Mouse (Mus musculus): ENCODE measurements around the gene Adamts16.

Adamts16 gene

GRCm38 (mm10) chr13:70832593-70833138 is 8.9 kb downstream of the Adamts16 start:
- no peak for DNase-seq (ENCODE audit: low spot score)

DNA sequence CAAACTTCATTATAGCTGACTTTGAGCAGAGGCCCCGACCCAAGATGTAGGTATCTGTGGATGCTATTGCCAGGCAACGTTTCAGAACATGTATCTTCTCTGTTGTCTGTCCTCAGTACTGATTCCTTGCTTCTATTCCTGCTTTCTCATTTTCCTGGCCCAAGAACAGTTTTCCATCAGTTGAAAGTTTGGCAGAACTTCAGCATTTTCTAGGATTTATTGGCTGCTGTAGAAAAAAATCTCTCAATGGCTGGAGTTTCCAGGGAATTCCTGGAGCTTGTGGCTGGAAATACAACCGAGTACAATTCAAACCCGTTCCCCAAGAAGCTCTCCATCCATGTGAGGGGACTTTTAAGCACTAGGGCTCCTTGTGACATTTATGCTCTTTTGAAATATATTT is 10.6 kb downstream of the Adamts16 start:
- no peak for DNase-seq (ENCODE audit: low spot score)

GRCm38 (mm10) chr13:70827507-70827906 is 14.1 kb downstream of the Adamts16 start:
- DNase-seq (ENCODE audit: low spot score): no peak

DNA sequence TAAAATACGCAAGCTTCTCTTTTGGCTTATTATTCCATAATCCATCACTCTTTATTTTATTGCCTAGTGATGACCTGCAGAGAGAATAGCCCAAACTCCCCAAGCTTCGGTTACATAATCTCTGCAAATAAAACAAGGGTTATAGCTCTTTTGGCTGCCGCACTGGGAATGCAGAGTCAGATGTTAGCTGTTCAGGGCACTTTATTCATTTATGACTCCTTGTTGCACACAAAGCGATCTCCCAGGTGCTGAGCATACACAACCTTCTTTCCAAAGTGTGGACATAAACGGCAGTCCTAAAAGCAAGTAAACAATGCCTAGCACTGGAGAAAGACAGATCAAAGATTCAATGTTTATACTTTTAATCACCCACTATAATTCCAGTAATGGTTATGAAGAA is 16.3 kb downstream of the Adamts16 start:
- DNase-seq (ENCODE audit: low spot score): no peak

DNA sequence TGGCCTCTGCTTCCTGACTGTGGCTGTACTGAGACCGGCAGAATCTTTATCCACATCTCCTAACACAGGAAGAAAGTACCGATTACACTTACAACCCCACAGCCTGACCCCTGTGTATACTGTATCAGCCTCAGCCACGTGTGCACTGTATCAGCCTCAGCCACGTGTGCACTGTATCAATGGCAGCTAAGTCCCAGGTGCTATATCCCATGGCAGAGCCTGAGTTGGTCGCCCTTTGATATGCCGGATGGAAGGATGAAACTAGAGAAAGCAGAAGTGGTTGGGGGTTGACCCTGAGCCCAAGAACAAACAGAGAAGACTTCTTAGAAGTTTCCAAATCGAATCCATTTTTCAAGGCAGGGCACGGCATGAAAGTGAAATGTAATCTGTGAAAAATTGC is 17.9 kb downstream of the Adamts16 start:
- DNase-seq (ENCODE audit: low spot score): no peak

DNA sequence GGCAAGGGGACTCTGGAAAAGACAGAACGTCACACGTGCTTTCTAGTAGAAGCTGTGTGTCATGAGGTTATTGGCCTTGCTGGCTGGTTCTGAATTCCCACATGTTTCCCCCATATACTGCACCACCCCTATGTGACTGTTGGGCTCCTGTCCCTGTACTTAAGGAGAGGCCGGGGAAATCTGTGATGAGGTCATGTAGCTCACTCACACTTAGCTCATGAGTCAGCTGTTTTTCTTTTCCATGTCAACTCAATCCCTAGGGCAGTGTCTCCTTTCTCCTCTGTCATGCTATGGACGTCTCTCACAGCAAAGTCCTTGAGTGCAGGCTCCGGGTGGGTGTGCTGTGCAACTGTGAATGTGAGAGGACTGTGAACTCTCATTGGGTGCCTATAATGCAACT is 22.6 kb downstream of the Adamts16 start:
- DNase-seq (ENCODE audit: low spot score): no peak

GRCm38 (mm10) chr13:70814423-70814822 is 27.2 kb downstream of the Adamts16 start:
- no peak for DNase-seq (ENCODE audit: low spot score)

DNA sequence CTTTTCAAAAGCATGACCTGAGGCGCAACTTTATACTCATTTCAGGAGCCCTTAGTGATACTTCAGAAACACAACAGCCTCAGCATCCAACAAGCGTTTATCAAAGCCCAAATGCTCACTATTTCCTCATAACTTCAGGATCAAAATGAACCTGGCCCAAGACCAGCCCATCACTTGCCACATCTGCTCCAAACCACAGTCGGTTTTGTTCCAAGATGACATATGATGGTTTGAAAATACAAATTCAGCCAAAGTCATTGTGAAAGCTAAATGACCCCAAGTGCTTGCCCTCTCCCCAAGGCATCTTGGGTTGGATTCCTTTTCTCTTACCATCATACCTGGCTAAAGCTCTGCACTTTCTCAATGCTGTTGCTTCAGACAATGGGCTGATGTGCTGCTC is 36.1 kb downstream of the Adamts16 start:
- DNase-seq (ENCODE audit: low spot score): no peak

DNA sequence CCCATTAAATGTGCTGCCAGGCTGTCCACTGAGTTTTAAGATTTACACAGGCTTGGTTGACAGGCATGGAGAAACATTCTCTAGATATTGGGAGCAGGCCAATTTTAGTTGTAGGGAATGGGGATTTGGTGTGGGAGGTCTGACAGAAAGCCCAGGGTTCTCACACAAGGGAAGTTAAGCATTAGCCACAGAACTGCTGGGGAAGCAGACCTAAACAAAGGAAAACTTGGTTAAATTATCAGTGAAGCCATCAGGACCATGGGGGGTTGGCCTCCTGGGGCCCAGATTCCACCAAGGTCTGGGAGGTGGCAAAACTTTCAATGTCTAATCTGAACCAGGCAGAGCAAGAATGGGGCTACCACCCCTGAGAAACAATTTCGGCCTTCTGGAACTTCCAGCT is 38.8 kb downstream of the Adamts16 start:
- DNase-seq (ENCODE audit: low spot score): no peak

- no peak for DNase-seq (ENCODE audit: low spot score)
Measured at GRCm38 (mm10) chr13:70799322-70799721, 42.3 kb downstream of the Adamts16 start.

DNA sequence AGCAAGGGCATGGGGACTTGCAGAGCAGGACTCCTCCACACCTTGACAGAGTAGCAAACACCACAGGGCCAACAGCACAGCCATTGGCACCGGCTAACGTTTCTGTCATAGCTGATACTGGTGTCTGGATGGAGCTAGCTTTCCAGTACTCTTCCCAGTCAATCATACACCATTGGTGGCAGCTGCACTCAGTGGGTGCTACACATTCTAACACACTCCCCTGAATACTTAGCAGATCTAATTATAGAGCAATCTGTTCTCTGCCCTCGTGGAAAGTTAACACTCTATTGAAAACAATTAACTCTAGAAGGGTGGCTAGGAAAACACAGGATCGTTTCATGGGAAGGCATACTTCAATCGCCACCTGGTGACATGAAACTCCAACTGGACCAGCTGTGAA is 43.2 kb downstream of the Adamts16 start:
- no peak for DNase-seq (ENCODE audit: low spot score)

GRCm38 (mm10) chr13:70794074-70794572 is 47.5 kb downstream of the Adamts16 start:
- no peak for DNase-seq (ENCODE audit: low spot score)

- DNase-seq (ENCODE audit: low spot score): no peak
Measured at GRCm38 (mm10) chr13:70793660-70794059, 48.0 kb downstream of the Adamts16 start.

- no peak for DNase-seq (ENCODE audit: low spot score)
Measured at GRCm38 (mm10) chr13:70792950-70793349, 48.7 kb downstream of the Adamts16 start.

DNA sequence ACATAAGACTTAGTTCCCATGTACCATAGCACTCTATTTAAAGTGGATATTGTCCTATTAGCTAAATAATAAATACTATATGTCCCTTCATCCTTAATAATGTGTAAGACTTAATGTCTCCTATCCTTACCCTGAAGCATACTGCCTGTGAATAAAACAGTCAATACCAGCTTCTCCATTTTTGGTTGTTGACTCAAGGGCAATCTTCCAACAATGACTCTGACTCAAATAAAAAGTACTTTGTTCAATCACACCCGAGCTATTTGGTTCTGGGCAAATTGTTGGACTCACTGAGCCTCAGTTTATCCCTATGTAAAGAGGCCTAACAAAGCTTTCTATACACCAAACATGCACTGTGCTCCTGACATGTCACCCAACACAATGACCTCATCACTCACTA is 51.8 kb downstream of the Adamts16 start:
- DNase-seq (ENCODE audit: low spot score): no peak

- peak; percentile 8 for DNase-seq (ENCODE audit: low spot score)
Measured at GRCm38 (mm10) chr13:70789022-70789421, 52.6 kb downstream of the Adamts16 start.

DNA sequence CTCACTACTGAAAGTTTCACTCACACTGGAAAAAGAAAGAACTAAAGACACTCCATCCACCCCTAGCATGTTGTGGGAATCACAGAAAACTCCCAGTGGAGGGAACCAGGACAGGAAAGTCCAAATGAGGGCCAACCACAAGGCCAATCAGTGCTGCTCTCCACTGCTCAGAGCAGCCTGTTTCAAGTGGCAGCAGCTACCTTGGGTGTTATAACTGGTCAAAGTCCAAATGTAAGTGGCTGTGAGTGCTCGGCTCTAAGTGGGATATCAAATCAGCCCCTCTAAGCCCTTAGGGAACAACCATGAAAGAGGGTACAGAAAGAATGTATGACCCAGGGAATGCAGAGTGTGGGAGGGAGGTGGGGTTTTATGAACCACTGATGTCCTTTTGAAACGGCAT is 56.5 kb downstream of the Adamts16 start:
- no peak for DNase-seq (ENCODE audit: low spot score)

DNA sequence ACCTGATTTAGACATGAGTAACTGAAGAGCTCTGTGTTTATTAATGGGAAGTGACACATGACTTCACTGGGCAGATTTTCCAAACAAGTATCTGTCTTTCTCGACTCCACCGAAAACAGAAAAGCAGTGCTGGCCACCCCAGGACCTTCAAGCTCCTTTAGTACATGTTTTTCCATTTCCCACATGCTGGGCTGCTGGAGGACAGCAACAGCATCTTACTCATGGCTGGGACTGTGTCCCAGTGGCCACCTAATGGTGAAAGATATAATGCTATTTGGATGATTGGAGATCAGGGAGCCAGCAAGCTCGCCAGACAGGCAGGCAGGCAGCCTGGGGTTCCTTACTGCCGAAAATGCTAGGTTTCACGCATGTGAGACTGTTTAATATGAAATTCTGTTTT is 57.5 kb downstream of the Adamts16 start:
- DNase-seq (ENCODE audit: low spot score): no peak

GRCm38 (mm10) chr13:70779781-70780180 is 61.8 kb downstream of the Adamts16 start:
- no peak for DNase-seq (ENCODE audit: low spot score)

DNA sequence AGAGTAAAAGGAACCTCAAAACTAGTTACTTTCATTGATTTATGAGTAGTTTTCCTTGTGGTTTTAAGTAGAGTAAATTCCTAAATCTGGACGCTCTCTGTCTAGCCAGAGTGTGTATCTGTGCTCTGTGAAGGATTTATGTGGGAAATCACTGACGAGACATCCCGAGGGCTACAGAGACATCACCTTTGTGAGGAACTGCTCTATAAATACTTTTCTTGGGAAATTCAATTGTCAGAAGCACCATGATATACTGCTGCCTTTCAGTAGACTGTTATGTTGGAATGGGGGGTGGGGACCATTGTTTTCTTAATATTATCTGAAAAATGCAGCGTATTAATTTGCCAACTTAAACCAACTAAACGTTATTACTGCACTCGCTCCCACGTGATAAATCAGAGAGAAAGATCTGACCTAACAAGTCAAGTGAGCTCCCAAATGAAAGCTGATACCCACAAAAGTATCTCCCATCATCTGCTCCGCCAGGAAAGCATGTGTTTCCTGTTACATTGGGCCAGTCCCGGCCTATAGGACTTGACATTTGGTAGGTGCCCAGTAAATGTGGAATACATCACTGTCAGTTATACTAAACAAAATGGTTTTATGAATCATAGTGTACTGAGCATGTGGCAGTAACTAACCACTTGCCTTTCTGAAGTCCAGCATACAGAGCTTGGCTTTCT is 62.6 kb downstream of the Adamts16 start:
- no peak for DNase-seq (ENCODE audit: low spot score)

DNA sequence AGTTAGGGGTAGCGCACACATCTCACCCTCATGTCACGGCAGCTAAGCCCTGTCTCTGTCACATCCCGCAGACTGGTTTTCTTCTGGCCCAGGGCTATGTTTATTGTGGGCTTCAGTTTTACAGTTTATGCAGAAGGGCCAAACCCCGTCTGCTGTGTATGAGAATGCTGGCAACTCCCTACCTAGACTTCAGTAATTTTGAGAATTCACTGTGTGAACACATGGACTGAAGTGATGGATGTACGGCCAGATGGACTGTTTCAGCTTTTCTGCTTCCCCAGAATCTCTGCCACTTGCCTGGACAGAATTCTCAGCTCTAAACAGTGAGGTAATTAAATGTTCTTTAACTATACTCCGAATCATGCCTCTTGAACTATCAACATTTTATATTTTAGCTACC is 70.5 kb downstream of the Adamts16 start:
- no peak for DNase-seq (ENCODE audit: low spot score)

DNA sequence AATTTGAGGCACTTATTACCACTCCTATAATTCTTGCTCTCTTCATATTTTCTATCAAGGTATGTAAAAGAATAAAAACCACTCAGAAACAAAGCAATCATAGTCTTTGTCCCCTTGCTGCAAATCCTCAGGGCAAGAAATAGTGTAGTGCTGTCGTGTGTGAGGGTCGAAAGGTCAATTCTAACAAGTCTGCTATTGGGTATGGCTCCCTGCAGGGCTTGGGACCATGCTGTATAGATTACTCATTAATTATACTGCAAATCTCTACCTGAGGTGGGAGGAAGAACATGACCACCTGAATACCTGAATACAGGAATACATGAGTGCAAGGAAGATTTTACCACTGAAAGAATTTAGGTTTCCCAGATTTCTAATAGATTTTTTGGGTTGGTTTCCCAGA is 72.5 kb downstream of the Adamts16 start:
- DNase-seq (ENCODE audit: low spot score): no peak

DNA sequence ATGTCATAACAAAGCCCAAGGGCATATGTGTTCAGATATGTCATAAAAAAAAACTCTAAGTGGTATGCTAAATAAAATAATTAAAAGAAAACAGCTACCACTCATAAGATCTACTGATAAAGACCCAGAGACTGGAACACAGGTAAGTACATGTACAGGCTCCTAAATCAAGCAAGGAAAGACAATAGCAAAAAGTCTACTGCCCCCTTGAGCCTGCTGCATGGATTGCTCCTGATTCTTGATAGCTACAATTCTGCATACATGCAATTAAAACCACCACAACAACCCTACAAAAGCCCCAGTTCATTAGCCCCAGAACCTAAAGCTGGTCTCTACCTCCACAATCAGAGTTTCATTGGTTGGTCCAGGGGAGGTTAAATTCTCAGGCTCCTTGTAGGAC is 74.1 kb downstream of the Adamts16 start:
- DNase-seq (ENCODE audit: low spot score): peak; percentile 15

DNA sequence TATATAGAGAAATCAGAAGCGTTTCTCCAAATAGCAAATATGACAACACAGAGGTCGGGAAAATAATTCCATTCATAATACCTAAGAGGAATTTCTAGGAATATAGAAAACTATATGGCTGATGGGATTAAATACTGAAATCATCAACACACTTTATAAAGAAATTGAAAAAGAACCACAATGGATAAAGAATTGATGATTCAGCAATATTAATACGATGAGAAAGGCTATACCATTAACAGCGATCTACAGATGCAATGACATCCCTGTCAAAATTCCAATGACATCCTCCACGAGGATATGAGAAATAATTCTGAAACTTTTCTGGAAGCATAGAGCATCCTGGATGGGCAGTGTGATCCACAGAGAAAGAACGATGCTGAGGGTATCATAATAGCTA is 76.9 kb downstream of the Adamts16 start:
- DNase-seq (ENCODE audit: low spot score): no peak

Measured in urinary bladder, postnatal 14 days (tissue).